Mouse (Mus musculus): ENCODE data around the gene Vasp.

The Vasp gene

DNA sequence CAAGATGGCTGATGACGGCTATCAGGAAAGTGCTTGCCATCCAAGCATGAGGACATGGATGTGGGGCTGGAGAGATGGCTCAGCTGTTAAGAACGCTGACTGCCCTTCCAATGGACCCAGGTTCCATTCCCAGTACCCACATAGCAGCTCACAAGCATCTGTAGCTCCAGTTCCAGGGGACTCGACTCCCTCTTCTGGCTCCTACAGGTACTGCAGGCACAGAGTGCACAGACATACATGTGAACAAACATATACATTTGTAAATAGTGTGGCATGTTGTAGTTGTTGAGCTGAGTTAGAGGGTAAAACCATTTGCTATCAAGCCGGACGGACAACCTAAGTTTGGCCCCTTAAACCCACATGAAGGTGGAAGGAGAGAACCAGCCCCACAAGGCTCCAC lies 61.6 kb downstream of the Vasp start:
- no peak for DNase-seq (ENCODE audit: low spot score in 2 of 2)

DNA sequence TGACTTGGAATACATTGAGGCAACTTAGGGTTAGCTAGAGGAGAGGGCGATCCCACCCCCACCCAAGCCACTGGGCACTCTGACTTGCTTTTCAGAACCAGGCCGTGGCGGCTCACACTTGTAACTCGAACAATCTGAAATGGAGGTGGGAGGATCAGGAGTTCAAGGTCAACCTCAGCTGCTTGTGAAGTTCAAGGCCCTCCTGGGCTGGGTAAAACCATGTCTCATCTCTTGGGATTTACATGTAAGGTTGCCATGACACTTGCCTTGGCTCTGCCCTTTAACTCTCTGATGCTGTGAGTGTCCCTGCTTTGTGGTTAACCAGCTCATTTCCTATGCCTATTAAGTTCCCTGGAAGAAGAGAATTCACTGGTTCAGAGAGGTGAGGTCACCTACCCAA lies 62.1 kb downstream of the Vasp start:
- DNase-seq (ENCODE audit: low spot score in 2 of 2), result no peak

GRCm38 (mm10) chr7:19208944-19209472 lies 62.6 kb downstream of the Vasp start:
- DNase-seq (ENCODE audit: low spot score in 2 of 2), result no peak

GRCm38 (mm10) chr7:19208201-19208910 lies 63.3 kb downstream of the Vasp start:
- no peak for DNase-seq (ENCODE audit: low spot score in 2 of 2)
